Mouse (Mus musculus): ENCODE data around the gene Olfr412. TPM values are rescaled to one million over a fixed set of nuclear protein-coding genes. Genes with fewer than 3 reads are reported as not detected.

The Olfr412 gene
- polyA plus RNA-seq, 1 experiment from 2014 or later = not detected

- no peak for ATAC-seq (ENCODE audit: insufficient number of reproducible peaks, insufficient read depth, low FRiP score, low read depth)
- no peak overlapping the region for H3K4me3 ChIP-seq (ENCODE audit: control insufficient read depth in 1 of 2, insufficient read depth in 1 of 2, low read depth in 1 of 2, low read length in 2 of 2)
- no peak overlapping the region for H3K27ac ChIP-seq (replicated peaks in 1 of 2; ENCODE audit: control insufficient read depth in 1 of 2, insufficient read depth in 1 of 2, low read depth in 2 of 2, low read length in 2 of 2)
- H3K4me2 ChIP-seq (ENCODE audit: low read length) = no peak overlapping the region
- H3K36me3 ChIP-seq (ENCODE audit: control insufficient read depth, insufficient read depth, low read length) = peaks cover 3% of the 10 kb centered on the region; the same call in 1 of the 2 replicates
- peaks cover 30 to 46% of the 10 kb centered on the region in 2 experiments for H3K4me1 ChIP-seq (ENCODE audit: control insufficient read depth in 2 of 2, insufficient read depth in 2 of 2, low read length in 2 of 2)
- WGBS = 81% methylated on average over 3 of the region's 3 CpGs
- no peak overlapping the region for H3K9ac ChIP-seq (ENCODE audit: low read length)
- H3K9me3 ChIP-seq (ENCODE audit: control insufficient read depth, low read length) = no peaks in the 10 kb centered on the region
- H3K27me3 ChIP-seq (ENCODE audit: control insufficient read depth, insufficient read depth, low read length) = no peaks in the 10 kb centered on the region
These were observed 50.6 kb downstream of the Olfr412 start for GRCm38 (mm10) chr11:74412462-74412861.

- peaks cover 29 to 40% of the 10 kb centered on the region in 2 experiments for H3K4me1 ChIP-seq (ENCODE audit: control insufficient read depth in 2 of 2, insufficient read depth in 2 of 2, low read length in 2 of 2)
- ATAC-seq (ENCODE audit: insufficient number of reproducible peaks, insufficient read depth, low FRiP score, low read depth) = no peak
- 78% methylated on average over 3 of the region's 3 CpGs for WGBS
These were observed 51.6 kb downstream of the Olfr412 start for GRCm38 (mm10) chr11:74413449-74413972.

GRCm38 (mm10) chr11:74414112-74414511 lies 52.2 kb downstream of the Olfr412 start:
- Histone ChIP-seq H3K4me1 (ENCODE audit: control insufficient read depth in 2 of 2, insufficient read depth in 2 of 2, low read length in 2 of 2) (peaks cover 25 to 34% of the 10 kb centered on the region in 2 experiments), H3K27ac (replicated peaks in 1 of 2; ENCODE audit: control insufficient read depth in 1 of 2, insufficient read depth in 1 of 2, low read depth in 2 of 2, low read length in 2 of 2) (no peak overlapping the region), H3K4me3 (ENCODE audit: control insufficient read depth in 1 of 2, insufficient read depth in 1 of 2, low read depth in 1 of 2, low read length in 2 of 2) (no peak overlapping the region), H3K9me3 (ENCODE audit: control insufficient read depth, low read length) (no peaks in the 10 kb centered on the region), H3K27me3 (ENCODE audit: control insufficient read depth, insufficient read depth, low read length) (no peaks in the 10 kb centered on the region), H3K36me3 (ENCODE audit: control insufficient read depth, insufficient read depth, low read length) (peaks cover 3% of the 10 kb centered on the region; the same call in 1 of the 2 replicates), H3K9ac (ENCODE audit: low read length) (no peak overlapping the region), H3K4me2 (ENCODE audit: low read length) (no peak overlapping the region)
- no peak for ATAC-seq (ENCODE audit: insufficient number of reproducible peaks, insufficient read depth, low FRiP score, low read depth)
- WGBS = 45% methylated on average over 9 of the region's 9 CpGs

More at GRCm38 (mm10) chr11:74413449-74413972, 51.6 kb downstream of the Olfr412 start:
- H3K9me3 ChIP-seq (ENCODE audit: control insufficient read depth, low read length) = no peaks in the 10 kb centered on the region
- H3K27me3 ChIP-seq (ENCODE audit: control insufficient read depth, insufficient read depth, low read length) = no peaks in the 10 kb centered on the region
- H3K27ac ChIP-seq (replicated peaks in 1 of 2; ENCODE audit: control insufficient read depth in 1 of 2, insufficient read depth in 1 of 2, low read depth in 2 of 2, low read length in 2 of 2) = no peak overlapping the region
- H3K4me3 ChIP-seq (ENCODE audit: control insufficient read depth in 1 of 2, insufficient read depth in 1 of 2, low read depth in 1 of 2, low read length in 2 of 2) = no peak overlapping the region
- no peak overlapping the region for H3K9ac ChIP-seq (ENCODE audit: low read length)
- H3K4me2 ChIP-seq (ENCODE audit: low read length) = no peak overlapping the region
- H3K36me3 ChIP-seq (ENCODE audit: control insufficient read depth, insufficient read depth, low read length) = peaks cover 3% of the 10 kb centered on the region; the same call in 1 of the 2 replicates

DNA sequence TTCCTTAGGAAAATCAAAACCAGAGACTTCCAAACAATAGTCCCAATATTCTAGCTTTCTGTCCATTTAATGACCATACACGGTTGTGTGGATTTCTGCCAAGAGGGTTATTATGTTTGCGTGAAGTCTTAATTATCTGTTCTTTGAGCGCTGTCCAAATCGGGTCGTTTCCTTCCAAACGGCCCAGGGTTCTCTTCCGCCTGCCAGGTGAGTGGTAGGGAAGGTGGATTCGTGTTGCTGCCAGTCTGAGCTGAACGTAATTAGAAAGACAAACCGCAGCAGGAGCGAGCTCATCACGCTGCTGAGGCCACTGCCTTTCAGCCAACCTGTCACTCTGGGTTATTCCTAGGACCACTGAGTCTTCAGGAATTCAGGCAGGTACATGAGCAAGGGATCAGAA lies 53.9 kb downstream of the Olfr412 start:
- 85% methylated on average over 12 of the region's 12 CpGs for WGBS
- no peak overlapping the region for H3K27ac ChIP-seq (replicated peaks in 1 of 2; ENCODE audit: control insufficient read depth in 1 of 2, insufficient read depth in 1 of 2, low read depth in 2 of 2, low read length in 2 of 2)
- no peak overlapping the region for H3K9ac ChIP-seq (ENCODE audit: low read length)
- H3K4me2 ChIP-seq (ENCODE audit: low read length) = no peak overlapping the region
- no peaks in the 10 kb centered on the region for H3K9me3 ChIP-seq (ENCODE audit: control insufficient read depth, low read length)
- H3K36me3 ChIP-seq (ENCODE audit: control insufficient read depth, insufficient read depth, low read length) = peaks cover 3% of the 10 kb centered on the region; the same call in 1 of the 2 replicates
- H3K27me3 ChIP-seq (ENCODE audit: control insufficient read depth, insufficient read depth, low read length) = no peaks in the 10 kb centered on the region
- no peak overlapping the region for H3K4me3 ChIP-seq (ENCODE audit: control insufficient read depth in 1 of 2, insufficient read depth in 1 of 2, low read depth in 1 of 2, low read length in 2 of 2)
- H3K4me1 ChIP-seq (ENCODE audit: control insufficient read depth in 2 of 2, insufficient read depth in 2 of 2, low read length in 2 of 2) = peaks cover 9 to 18% of the 10 kb centered on the region in 2 experiments; a peak in 3 of 4 replicates
- ATAC-seq (ENCODE audit: insufficient number of reproducible peaks, insufficient read depth, low FRiP score, low read depth) = no peak

Other genes with a start within 250 kb of the Olfr412 start
- gene Olfr401, start 248.4 kb upstream of the Olfr412 start, polyA plus RNA-seq (2014; fragmentation: Nextera tagmentation; extraction: Ambion mirVana) = not detected in 2 replicates
- gene Olfr402, start 208.5 kb upstream of the Olfr412 start, polyA plus RNA-seq (2014; fragmentation: Nextera tagmentation; extraction: Ambion mirVana) = not detected in 2 replicates
- gene Olfr403, start 175.8 kb upstream of the Olfr412 start, polyA plus RNA-seq (2014; fragmentation: Nextera tagmentation; extraction: Ambion mirVana) = not detected in 2 replicates
- not detected in 2 replicates for gene Olfr43, start 150.7 kb upstream of the Olfr412 start, polyA plus RNA-seq (2014; fragmentation: Nextera tagmentation; extraction: Ambion mirVana)
- not detected in 2 replicates for gene Olfr406, start 102.3 kb upstream of the Olfr412 start, polyA plus RNA-seq (2014; fragmentation: Nextera tagmentation; extraction: Ambion mirVana)
- not detected in 2 replicates for gene Olfr59, start 78.3 kb upstream of the Olfr412 start, polyA plus RNA-seq (2014; fragmentation: Nextera tagmentation; extraction: Ambion mirVana)
- gene Olfr410, start 24.0 kb upstream of the Olfr412 start, polyA plus RNA-seq (2014; fragmentation: Nextera tagmentation; extraction: Ambion mirVana) = not detected in 2 replicates
- not detected in 2 replicates for gene Olfr411, start 9.4 kb upstream of the Olfr412 start, polyA plus RNA-seq (2014; fragmentation: Nextera tagmentation; extraction: Ambion mirVana)
- gene Rap1gap2, start 248.8 kb downstream of the Olfr412 start, polyA plus RNA-seq (2014; fragmentation: Nextera tagmentation; extraction: Ambion mirVana) = 4.3 and 4.7 TPM in 2 replicates